Mouse (Mus musculus): ENCODE measurements at regions not wholly inside any gene's neighbourhood (a gene's known extent, or its start where the extent isn't known, plus 50 kb on each side); places are given as distances from the start of the nearest gene placed in this dataset.
"Not testable (repeated sequence)": the region's sequence is repeated elsewhere in the genome, so short reads cannot be mapped to it uniquely, and the experiment has no call there.

DNA sequence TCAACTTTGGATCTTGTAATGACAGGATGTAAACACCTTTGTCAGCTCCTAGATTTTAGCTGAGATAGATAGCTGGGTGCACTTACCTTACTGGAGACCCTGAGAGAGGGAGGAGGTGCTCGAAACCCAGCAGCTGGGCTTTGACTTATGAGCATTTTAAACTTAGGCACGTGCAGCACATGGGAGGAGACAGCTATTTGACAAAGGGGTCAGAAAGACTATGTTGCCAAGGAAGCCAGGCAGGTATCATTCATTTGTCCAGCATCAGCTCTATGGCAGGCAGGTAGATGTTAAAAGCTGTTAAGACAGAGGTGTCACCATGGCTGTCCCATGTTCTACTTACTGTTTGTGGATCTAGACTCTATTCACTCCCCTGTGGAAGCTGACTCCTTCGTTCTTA is 120.0 kb upstream of the Tet2 start:
- no peak for DNase-seq (ENCODE audit: low spot score in 2 of 2)

GRCm38 (mm10) chr3:133665425-133666317 is 120.7 kb upstream of the Tet2 start:
- no peak for DNase-seq (ENCODE audit: low spot score in 2 of 2)

- DNase-seq (ENCODE audit: low spot score in 2 of 2): peak; percentile 9 to 36
Observed at GRCm38 (mm10) chr3:133672742-133673447, 128.0 kb upstream of the Tet2 start.

DNA sequence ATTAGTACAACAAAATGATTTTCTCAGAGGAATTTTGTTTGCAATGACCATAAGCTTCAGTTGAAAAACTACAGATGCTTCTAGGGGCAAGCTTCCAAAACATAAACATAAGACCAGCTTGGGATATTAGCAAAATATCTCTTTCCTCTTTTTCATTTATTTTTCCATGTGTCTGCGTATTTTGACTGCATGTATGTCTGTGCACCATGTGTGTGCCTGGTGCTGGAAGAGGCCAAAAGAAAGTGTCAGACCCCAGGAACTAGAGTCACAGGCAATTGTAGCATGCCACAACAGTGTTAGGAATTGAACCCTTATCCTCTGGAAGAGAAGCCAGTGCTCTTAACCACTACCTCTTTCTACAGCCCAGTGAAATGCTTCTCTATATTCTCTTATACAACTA is 133.0 kb upstream of the Tet2 start:
- DNase-seq (ENCODE audit: low spot score in 2 of 2): no peak

DNA sequence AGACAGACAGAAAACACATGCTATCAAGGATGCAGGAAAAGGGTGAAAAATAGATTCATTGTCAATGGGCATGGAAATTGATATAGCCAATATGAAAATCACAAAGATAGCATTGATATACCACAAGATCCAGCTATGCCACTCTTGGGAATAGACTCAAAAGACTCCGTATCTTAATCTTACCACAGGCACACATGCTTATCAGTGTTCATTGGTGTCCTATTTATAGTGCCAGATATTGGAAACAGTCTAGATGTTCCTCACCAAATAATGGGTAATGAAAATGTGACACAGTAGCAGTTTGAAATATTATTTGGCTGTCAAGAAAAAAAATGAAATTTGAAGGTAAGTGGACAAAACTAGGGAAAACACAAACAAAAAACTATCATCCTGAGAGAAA is 135.0 kb upstream of the Tet2 start:
- no peak for DNase-seq (ENCODE audit: low spot score in 2 of 2)

DNA sequence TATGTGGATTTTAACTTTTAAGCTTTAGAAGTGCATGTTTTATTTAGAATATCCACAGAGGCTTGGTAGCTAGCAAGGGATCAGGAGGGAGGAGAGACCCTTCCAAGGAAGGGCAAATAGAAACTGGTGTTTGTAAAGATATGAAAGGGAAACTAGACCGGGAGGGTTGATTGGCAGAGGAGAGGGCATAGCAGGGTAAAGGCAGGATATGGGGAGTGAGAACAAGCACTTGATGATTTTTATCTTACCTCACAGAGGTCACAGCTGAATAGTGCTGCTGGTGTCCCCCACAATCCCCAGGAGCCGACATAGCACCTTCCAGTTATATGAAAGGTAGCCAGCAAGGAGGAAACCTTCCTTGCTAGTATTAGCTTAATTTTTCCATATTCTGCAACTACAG is 135.4 kb upstream of the Tet2 start:
- no peak for DNase-seq (ENCODE audit: low spot score in 2 of 2)

GRCm38 (mm10) chr3:133680805-133681204 is 135.9 kb upstream of the Tet2 start:
- no peak for DNase-seq (ENCODE audit: low spot score in 2 of 2)

DNA sequence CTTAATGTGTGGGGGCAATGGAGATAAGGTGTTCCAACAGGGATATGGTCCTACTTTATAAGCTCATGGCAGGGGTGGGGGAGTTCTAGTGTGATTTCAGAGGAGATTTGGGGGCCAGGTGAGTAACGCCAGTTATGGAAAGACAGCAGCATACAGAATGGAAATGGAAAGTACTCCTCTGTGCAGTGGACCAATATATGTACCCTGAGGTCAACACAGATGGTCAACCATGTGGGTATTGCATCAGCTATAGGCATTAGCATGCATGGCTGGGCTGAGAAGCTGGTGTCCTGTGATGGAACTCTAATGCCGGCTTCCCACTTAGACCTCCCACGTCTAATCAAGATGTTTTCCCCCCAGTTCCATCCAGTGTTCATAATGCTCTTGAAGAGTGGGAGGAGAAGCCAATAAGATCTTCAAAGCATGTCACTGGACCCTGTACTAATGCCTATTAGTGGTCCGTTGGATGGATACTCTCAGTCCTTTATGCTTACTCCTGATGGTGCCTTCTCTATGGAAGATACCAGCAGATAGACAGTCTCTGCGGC is 139.3 kb upstream of the Tet2 start:
- no peak for DNase-seq (ENCODE audit: low spot score in 2 of 2)

DNA sequence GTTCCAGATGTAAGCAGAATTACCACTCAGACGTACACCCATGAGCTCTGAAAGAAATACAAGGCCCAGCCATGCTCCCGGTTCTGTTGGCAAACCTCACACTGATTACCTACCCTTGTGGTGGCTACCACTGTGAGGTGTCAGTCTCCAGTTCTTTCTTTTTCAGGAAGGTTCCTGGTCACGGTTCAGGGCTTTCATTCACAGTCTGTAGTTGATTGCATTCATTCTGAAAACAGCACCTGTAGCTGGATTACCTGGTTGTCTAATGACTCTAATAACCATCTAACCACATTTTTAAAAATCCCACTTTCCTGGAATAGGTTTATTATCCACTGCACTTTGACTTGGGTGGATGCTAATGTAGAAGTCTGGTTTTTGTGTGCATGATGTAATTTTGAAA is 139.8 kb upstream of the Tet2 start:
- DNase-seq (ENCODE audit: low spot score in 2 of 2): no peak

GRCm38 (mm10) chr3:133685393-133685792 is 140.5 kb upstream of the Tet2 start:
- DNase-seq (ENCODE audit: low spot score in 2 of 2): no peak

DNA sequence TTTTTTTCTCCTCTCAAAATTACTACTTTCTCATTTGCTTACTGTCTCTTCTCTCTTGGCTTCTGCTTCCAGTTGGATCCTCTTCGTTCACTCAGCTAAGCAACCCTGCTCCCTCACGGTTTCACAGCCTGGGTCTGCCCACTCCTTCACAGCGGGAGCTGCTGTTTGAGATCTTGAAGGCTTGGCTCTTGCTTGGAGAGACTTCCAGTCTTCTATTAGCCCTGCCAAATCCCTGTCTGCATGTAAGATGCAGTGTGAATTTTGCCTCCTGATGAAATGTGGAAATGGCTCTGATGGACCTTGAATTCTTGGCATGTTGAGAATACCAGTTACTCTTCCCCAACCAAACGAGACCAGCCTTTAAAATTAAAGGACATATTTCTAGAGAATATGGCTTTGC is 149.1 kb upstream of the Tet2 start:
- peak in 1 of 2 experiments; percentile 38 for DNase-seq (ENCODE audit: low spot score in 2 of 2)

DNA sequence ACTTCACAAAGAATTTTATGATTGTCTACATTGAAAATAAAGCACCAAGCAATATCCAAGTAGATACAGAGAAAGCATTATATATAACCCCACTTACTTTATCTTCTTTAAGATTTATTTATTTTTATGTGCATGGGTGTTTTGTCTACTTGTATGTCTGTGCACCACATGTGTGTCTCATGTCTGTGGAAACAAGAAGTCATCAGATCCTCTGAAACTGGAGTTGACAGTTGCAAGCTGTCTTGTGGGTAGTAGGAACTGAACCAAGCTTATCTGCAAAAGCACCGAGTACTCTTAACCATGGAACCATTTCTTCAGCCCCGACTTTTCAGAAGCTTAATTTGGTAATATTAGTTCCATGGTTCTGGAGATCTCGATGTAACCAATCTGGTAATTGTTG is 151.2 kb upstream of the Tet2 start:
- no peak for DNase-seq (ENCODE audit: low spot score in 2 of 2)

GRCm38 (mm10) chr3:133704849-133705248 is 159.9 kb upstream of the Tet2 start:
- DNase-seq (ENCODE audit: low spot score in 2 of 2): not testable (repeated sequence)

DNA sequence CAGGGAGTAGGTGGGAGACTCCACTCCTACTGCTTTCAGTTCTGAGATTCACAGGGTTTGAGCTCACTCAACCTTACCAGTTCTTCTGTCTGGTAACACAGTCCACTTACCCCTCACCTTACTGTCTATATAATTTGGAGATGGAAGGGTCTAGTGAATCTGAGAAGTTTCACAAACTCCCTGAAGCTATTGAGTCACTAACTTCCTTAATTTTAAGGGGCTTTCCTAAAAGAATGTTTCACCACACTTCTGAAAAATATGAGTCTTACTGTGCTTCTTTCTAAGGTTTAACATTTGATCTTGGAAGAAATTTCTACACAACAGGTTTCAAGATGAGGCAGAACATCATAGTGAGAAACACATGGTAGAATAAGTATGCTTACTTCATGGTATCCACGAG is 166.6 kb upstream of the Tet2 start:
- no peak for DNase-seq (ENCODE audit: low spot score in 2 of 2)

DNA sequence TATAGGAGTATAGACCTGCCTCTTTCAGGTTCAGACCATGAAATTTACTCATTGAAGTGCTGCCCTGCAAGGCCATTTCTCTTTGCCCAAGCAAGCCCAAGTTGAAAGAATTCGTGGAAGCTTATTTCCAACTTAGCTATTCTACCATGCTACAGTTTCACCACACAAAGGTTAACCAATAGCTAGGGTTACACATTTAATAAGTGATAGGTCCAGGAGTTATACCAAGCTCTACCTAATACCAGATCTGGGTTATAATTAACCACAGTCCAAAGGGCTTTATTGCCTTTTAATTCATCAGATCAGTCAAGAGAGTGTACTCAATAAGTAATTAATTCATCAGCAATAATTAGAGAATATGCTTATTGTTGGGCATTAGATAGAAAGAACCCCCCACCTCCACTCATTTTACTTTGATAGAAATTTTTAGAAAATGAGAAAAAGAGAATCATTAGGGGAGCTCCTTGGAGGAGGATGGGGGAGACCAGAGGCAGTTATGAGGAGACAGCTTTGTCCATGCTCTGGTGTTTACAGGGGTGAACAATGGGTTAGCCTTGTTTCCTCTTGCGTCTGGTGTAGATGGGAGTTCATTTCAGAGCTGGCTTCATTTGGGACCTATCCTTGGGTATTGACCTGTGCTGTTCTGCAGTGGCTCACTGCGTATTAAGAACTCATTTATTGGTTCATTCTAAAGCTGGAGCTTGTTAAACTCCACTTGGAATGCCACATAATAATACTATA is 177.8 kb upstream of the Tet2 start:
- DNase-seq (ENCODE audit: low spot score in 2 of 2): no peak

DNA sequence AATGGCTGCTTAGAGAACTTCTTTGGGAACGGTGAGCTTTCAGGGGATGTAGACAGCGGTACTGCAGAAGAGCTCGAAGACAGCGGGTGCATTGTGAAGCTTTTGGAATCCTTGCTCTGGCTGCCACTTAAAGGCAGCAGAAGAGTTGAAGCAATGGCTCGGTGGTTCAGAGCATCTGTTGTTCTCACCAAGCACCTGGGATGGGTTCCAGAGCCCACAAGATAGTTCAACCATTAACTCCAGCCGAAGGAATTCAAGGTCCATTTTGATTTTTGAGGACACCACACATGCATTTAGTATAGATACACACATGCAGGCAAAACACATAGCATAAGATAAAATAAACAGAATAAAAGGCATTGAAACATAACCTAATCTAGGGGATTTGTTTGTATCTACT is 181.9 kb upstream of the Tet2 start:
- DNase-seq (ENCODE audit: low spot score in 2 of 2): no peak

GRCm38 (mm10) chr3:133735603-133736002 is 190.7 kb upstream of the Tet2 start:
- no peak for DNase-seq (ENCODE audit: low spot score in 2 of 2)

DNA sequence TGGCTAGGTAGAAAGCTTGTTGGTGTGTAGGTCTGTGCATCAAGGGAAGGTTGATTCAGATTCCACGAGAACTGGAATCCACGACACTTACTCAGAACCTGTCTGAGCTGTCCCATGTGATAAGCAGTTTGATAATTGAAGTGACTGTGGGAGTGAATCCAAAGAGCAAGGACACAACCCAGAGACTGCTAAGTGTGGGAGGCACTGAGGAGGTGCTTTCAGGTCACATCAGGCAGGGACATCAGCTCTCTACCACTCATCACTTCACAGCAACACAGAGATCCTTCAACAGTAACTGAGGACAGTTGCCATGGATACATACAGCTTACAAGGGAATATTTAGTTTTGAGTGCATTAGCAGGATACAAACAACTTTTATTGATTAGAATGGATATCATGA is 194.0 kb upstream of the Tet2 start:
- DNase-seq (ENCODE audit: low spot score in 2 of 2): no peak

DNA sequence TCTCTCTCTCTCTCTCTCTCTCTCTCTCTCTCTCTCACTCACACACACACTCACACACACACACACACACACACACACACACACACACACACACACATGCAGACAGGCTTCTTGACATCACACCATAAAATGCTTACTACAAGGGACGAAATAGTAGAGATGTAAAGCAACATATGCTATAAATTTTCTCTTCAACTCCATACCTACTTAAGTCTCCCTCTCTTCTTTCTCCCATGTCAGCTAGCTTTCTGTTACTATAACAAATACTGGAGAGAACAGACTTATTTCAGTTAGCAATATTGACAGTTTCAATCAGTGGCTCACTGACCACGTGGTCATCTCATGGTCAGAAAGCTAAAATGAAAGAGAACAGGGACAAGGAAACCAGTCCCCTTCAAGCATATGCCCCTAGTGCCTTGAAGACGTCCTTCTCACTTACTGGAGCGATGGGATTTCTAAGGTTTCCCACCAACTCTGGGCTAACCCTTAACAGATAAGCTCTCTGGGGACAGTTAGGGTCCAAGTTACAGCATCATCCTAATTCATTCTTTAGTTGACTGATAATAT is 199.7 kb upstream of the Tet2 start:
- DNase-seq (ENCODE audit: low spot score in 2 of 2): no peak

DNA sequence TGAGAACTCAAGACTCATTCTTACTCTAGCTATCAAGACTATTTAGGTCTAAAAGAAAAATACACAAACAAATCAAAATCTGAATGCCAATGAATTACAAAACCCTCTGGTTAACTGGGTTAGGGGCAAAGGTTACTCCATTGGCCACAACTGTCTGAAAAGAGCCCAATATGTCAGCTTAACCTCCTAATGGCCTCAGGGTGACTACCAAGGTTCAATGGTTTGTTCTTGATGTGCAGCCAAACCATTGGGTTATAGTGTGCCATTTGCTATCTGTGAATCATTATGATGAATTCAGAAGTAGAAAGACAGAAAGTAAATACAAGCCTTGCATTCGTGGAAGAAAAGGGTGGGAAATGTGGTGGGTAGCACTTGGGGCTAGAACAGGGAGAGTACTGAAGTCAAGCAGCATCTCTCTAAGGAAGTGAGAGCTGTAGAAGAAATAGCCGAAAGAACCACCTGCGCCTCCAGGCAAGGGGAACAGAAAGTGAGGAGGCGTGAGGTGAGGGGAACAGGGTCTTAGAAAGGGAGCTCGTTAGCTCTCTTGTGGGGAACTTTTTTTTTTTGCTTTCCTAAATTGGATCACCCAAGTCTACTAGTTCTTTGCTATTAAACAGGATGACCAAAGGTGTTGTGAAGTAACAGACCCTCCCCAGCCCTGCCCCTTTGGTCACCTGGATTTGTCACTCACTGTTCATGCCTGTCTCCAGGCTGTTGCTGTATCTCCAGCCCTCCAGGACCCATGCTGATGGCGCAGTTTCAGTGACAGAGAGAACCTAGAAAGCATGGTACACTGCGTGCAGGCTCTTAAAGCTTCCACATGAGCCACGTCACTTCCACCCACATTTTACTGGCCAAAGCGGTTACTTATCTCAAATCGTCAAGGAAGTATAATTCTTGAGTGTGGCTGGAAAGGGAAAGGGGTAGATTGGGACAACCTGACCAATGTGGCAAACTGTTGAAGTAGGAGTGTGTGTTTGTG is 204.1 kb upstream of the Tet2 start:
- no peak for DNase-seq (ENCODE audit: low spot score in 2 of 2)

GRCm38 (mm10) chr3:133750061-133750460 is 205.1 kb upstream of the Tet2 start:
- no peak for DNase-seq (ENCODE audit: low spot score in 2 of 2)

All from frontal cortex, postnatal 14 days (tissue).